Mouse (Mus musculus) limb, embryonic 10.5 days (tissue): Measurements from ENCODE around the gene Usb1. TPM values are rescaled to one million over a fixed set of nuclear protein-coding genes. Genes with fewer than 3 reads are reported as not detected.

Experiments
- DNase-seq: peaks from one replicate; pipeline ENCODE4 v3.0.0-alpha.2; 2017; ENCODE audit warnings: low spot score
- H3K27ac ChIP-seq: fragments of 300-500 bp; sonication (generic); 2 replicates; pipeline ENCODE4 v1.5.1; 2016; ENCODE audit warnings: mild to moderate bottlenecking
- H3K27me3 ChIP-seq: fragments of 300-500 bp; sonication (generic); 2 replicates; pipeline ENCODE4 v1.6.1; 2016; ENCODE audit warnings: low read depth, mild to moderate bottlenecking; ENCODE audit not compliant: poor library complexity, severe bottlenecking
- H3K36me3 ChIP-seq: fragments of 300-500 bp; sonication (generic); 2 replicates; pipeline ENCODE4 v1.6.1; 2016; ENCODE audit warnings: mild to moderate bottlenecking, moderate library complexity
- H3K4me1 ChIP-seq: fragments of 300-500 bp; sonication (generic); 2 replicates; pipeline ENCODE4 v1.6.1; 2016
- H3K4me3 ChIP-seq: fragments of 300-500 bp; sonication (generic); 2 replicates; pipeline ENCODE4 v1.5.1; 2016; ENCODE audit warnings: mild to moderate bottlenecking, moderate library complexity
- H3K9me3 ChIP-seq: fragments of 300-500 bp; sonication (generic); replicated peaks from 2 replicates; pipeline ENCODE4 v1.6.1; 2016; ENCODE audit warnings: mild to moderate bottlenecking
- WGBS: fragments of 180-500 bp; shearing (Covaris S2); methylation state at CpG from one replicate; pipeline ENCODE4 v1.1.7; 2016; 5-methylcytosine and 5-hydroxymethylcytosine counted together
- polyA plus RNA-seq: library from polyadenylated mRNA; unstranded; fragments of >200 nt; fragmentation: Nextera tagmentation; extraction: Ambion mirVana; gene quantifications from 2 replicates; pipeline ENCODE4 v1.2.1, GENCODE M21; 2016

The Usb1 gene
- polyA plus RNA-seq, 1 experiment from 2014 or later = 42.0 TPM

GRCm38 (mm10) chr8:95320224-95321139 lies 11.6 kb upstream of the Usb1 start:
- Histone ChIP-seq H3K27ac (peak overlapping the region; percentile 62; the same call in 1 of the 2 replicates), H3K27me3 (peaks cover 32% of the 10 kb centered on the region), H3K4me3 (peak overlapping the region; percentile 58), H3K4me1 (peaks cover 16% of the 10 kb centered on the region), H3K9me3 (no peaks in the 10 kb centered on the region), H3K36me3 (peaks cover 20% of the 10 kb centered on the region)
- DNase-seq = peak; percentile 62
- WGBS = 2% methylated on average over 41 of the region's 41 CpGs

- H3K4me1 ChIP-seq = peaks cover 27% of the 10 kb centered on the region
- WGBS = 84% methylated on average over 3 of the region's 3 CpGs
- H3K36me3 ChIP-seq = peaks cover 47% of the 10 kb centered on the region
- H3K27ac ChIP-seq = no peak overlapping the region
- peaks cover 32% of the 10 kb centered on the region for H3K27me3 ChIP-seq
- no peaks in the 10 kb centered on the region for H3K9me3 ChIP-seq
- H3K4me3 ChIP-seq = no peak overlapping the region
- no peak for DNase-seq
These were observed 8.9 kb upstream of the Usb1 start for GRCm38 (mm10) chr8:95323201-95323600.

GRCm38 (mm10) chr8:95324646-95325045 lies 7.4 kb upstream of the Usb1 start:
- Histone ChIP-seq H3K4me3 (no peak overlapping the region), H3K4me1 (peaks cover 31% of the 10 kb centered on the region), H3K27me3 (peaks cover 19% of the 10 kb centered on the region), H3K9me3 (no peaks in the 10 kb centered on the region), H3K27ac (no peak overlapping the region), H3K36me3 (peaks cover 61% of the 10 kb centered on the region)
- WGBS = 75% methylated on average over 5 of the region's 5 CpGs
- no peak for DNase-seq

DNA sequence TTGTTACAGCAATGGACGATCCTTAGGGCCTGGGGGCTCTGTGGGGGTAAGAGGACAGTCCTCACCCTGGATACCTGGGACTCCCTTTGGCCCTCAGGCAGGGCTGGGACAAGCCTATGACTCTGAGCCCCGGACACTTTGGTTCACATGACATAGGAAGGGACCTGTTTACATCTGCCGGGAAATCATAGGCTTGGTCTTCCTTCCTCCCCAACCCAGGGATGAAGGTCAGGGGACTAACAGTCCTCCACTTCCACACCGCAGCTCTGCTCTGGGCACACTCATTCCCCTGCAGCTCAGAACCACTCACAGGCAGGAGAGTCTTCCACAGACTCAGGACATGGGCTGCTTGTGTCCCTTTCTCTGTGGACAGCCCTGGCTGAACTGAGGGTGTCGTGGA lies 5.3 kb upstream of the Usb1 start:
- Histone ChIP-seq H3K36me3 (peaks cover 63% of the 10 kb centered on the region), H3K4me1 (peaks cover 35% of the 10 kb centered on the region), H3K27ac (no peak overlapping the region), H3K27me3 (no peaks in the 10 kb centered on the region), H3K4me3 (no peak overlapping the region), H3K9me3 (no peaks in the 10 kb centered on the region)
- no peak for DNase-seq
- 95% methylated on average over 5 of the region's 5 CpGs for WGBS

DNA sequence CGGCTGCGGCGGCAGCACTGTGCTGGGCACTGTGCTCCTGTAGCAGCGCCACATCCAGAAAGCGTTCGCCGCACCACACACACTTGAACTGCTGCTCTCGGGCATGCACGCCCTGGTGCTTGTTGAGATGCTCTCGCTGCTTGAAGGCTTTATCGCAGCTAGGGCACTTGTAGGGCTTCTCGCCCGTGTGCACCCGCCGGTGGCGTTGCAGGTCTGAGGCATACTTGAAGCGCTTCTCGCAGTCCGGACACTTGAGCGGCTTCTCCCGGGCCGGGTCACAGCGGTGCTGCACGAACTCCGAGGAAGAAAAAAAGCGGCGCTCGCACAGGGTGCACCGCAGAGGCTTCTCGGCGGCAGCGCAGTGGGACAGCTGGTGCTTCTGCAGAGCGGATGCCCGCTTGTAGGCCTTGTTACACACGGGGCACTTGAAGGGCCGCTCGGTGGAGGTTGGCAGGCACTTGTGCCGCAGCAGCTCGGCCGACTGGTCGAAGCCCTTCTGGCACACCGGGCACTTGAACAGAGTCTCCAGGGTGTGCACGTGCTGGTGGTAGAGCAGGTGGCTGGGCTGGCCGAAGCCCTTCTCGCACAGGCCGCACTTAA lies 4.1 kb upstream of the Usb1 start:
- H3K27me3 ChIP-seq = no peaks in the 10 kb centered on the region
- H3K36me3 ChIP-seq = peaks cover 63% of the 10 kb centered on the region
- DNase-seq = no peak
- H3K9me3 ChIP-seq = no peaks in the 10 kb centered on the region
- H3K27ac ChIP-seq = no peak overlapping the region
- H3K4me3 ChIP-seq = no peak overlapping the region
- peaks cover 38% of the 10 kb centered on the region for H3K4me1 ChIP-seq
- WGBS = 83% methylated on average over 46 of the region's 46 CpGs

DNA sequence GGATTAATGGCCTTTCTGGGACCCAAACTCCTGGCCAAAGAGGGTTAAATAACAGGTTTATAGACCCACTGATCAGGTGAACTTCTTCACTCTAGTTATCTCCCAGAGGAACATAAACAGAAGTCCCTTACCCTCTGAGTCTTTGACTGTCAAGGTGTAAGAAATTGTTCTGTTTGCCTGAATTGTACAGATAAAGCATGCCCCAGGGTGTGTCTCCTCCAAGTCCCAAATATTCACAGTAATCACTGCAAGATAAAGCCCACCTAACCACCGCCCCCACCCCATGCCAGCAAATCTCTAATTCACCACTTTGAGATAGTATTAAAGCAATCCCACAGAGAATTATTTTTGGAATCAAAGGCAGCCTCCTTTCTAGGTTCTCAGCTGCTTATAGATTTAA lies 1.7 kb upstream of the Usb1 start:
- H3K36me3 ChIP-seq = peaks cover 64% of the 10 kb centered on the region
- H3K27ac ChIP-seq = no peak overlapping the region
- no peak for DNase-seq
- WGBS = 88% methylated on average over 1 of the region's 1 CpGs
- no peaks in the 10 kb centered on the region for H3K9me3 ChIP-seq
- peaks cover 38% of the 10 kb centered on the region for H3K4me1 ChIP-seq
- peak overlapping the region; percentile 90 for H3K4me3 ChIP-seq
- H3K27me3 ChIP-seq = no peaks in the 10 kb centered on the region

DNA sequence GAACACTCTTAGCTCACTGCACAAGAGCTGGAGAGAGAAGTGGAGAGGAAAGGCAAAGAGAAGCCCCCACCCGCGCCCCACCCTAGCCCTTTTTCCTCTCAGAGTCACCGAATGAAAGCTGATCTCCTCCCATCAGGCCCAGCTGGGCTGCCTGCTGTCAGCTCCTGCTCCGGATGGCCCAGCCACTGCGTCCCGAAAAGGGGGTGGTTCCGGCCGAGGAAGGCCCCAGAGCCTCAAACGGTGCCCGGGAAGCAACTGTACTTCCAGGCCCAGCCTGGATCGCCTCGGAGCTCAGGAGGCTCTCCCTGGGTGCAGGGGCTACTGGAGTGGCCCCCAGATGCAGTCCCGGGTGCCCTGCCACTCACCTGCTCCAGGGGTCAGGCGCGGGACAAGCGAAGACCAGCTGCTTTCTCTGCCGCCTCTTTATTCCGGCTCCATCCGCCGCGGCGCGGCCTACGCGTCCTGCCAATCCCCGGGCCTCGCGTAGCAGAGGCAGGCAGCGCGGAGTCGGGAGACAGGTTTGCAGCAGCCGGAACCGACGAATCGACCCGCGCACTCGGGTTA lies 846 bp upstream of the Usb1 start:
- H3K27me3 ChIP-seq = no peaks in the 10 kb centered on the region
- H3K9me3 ChIP-seq = no peaks in the 10 kb centered on the region
- peaks cover 38% of the 10 kb centered on the region for H3K4me1 ChIP-seq
- DNase-seq = peak; percentile 89
- WGBS = under 1% methylated on average over 38 of the region's 38 CpGs
- peak overlapping the region; percentile 97 for H3K27ac ChIP-seq
- peak overlapping the region; percentile 90 for H3K4me3 ChIP-seq
- H3K36me3 ChIP-seq = peaks cover 55% of the 10 kb centered on the region

DNA sequence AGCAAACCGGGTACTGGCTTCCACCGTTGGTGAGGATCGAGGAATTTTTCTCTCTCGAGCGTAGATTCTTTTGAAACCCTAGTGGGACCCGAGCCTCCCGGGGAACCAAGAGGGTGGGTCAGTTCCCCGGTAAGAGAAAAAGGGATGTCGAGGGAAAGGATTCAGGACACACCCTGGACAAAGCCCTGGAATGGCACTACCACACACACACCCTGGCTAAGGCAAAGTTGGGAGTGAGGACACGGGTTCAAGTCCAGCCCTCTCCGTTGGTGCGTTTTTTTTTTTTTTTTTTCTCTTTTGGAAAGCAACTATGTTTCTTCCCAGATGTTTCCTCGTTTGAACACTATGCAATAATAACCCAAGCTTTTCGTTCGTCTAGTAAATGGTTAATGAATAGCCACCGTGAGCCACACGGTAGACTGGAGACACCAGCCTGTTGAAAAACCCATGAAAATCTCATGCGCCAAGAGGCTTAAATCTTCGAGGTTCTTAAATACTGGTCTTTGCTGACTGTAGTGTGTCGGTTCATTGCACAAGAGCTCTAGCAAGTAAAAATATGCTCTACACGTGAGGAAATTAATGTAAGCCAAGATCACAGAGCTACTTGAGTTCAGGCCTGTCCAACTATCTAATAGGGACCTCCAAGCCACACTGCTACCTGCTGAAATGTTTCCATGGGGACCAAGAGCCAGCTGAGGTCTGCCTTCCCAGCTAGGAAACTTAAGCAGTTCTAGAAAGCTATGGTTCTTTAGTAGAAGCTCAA lies 534 bp downstream of the Usb1 start:
- H3K4me1 ChIP-seq = peaks cover 31% of the 10 kb centered on the region
- WGBS = 33% methylated on average over 21 of the region's 21 CpGs
- no peaks in the 10 kb centered on the region for H3K27me3 ChIP-seq
- H3K9me3 ChIP-seq = no peaks in the 10 kb centered on the region
- peak overlapping the region; percentile 97 for H3K27ac ChIP-seq
- H3K36me3 ChIP-seq = peaks cover 44% of the 10 kb centered on the region
- no peak for DNase-seq
- peak overlapping the region; percentile 90 for H3K4me3 ChIP-seq

- DNase-seq = no peak
- 90% methylated on average over 1 of the region's 1 CpGs for WGBS
- Histone ChIP-seq H3K4me3 (no peak overlapping the region), H3K9me3 (no peaks in the 10 kb centered on the region), H3K4me1 (peaks cover 12% of the 10 kb centered on the region), H3K27me3 (no peaks in the 10 kb centered on the region), H3K27ac (no peak overlapping the region), H3K36me3 (peaks cover 49% of the 10 kb centered on the region)
These were observed 3.6 kb downstream of the Usb1 start for GRCm38 (mm10) chr8:95335706-95336105.

DNA sequence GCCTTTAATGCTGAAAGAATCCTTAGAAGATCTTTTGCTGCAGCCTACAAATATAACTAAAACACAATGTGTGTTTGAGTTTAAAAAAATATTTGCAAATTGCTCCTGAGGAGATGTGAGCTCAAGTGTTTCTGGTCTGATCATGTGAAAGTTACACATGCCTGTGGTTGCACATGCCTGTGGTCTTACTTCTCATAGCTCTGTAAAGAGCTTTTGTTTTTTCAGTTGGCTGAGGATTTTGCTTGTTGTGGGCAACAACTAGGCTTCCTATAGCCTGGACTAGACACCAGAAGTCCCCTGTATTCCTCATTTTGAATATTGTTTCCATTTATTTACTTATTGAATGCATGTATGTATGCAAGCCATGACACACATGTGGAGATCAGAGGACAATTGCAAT lies 4.3 kb downstream of the Usb1 start:
- peaks cover 50% of the 10 kb centered on the region for H3K36me3 ChIP-seq
- no peaks in the 10 kb centered on the region for H3K9me3 ChIP-seq
- DNase-seq = no peak
- no peaks in the 10 kb centered on the region for H3K27me3 ChIP-seq
- H3K4me1 ChIP-seq = peaks cover 6% of the 10 kb centered on the region
- no peak overlapping the region for H3K4me3 ChIP-seq
- no peak overlapping the region for H3K27ac ChIP-seq

DNA sequence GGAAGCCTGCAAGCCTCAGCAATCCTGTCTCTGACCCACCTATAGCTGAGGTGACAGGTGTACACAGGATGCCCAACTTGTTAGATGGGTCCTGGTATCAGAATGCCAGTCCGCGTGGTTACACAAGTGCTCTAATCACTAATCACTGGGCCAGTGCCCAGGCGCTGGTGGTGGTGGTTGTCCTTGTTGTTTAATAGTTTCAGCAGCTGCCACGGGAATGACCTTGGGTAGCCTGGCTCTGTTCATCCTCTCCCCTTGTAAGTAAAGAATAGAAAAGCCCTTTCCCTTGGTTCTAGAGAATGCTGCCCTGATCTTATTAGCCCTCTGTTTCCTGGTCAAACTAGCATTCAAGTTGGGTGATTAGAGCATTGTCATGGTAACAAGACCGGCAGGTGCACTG lies 9.6 kb downstream of the Usb1 start:
- 73% methylated on average over 5 of the region's 5 CpGs for WGBS
- Histone ChIP-seq H3K27me3 (no peaks in the 10 kb centered on the region), H3K4me1 (peaks cover 7% of the 10 kb centered on the region), H3K4me3 (no peak overlapping the region), H3K9me3 (no peaks in the 10 kb centered on the region), H3K27ac (no peak overlapping the region), H3K36me3 (peaks cover 62% of the 10 kb centered on the region)
- no peak for DNase-seq

DNA sequence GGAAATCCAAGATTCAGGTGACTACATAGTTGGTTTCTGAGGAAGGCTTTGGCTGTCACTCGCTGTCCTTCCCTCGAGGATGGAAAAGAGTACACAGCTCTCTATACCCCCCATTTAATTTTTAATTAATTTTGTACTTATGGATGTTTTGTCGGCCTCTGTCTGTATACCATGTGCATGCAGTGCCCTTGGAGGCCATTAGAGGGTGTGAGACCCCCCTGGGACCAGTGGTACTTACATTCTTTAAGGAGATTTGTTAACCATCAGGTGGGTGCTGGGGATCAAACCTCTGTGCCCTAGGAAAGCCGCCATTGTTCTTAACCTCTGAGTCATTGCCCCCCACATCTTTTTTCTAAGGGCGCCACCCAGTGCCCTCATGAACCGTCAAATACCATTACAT lies 12.6 kb downstream of the Usb1 start:
- no peak overlapping the region for H3K4me3 ChIP-seq
- no peak for DNase-seq
- peaks cover 11% of the 10 kb centered on the region for H3K4me1 ChIP-seq
- H3K27ac ChIP-seq = no peak overlapping the region
- H3K9me3 ChIP-seq = no peaks in the 10 kb centered on the region
- peaks cover 43% of the 10 kb centered on the region for H3K36me3 ChIP-seq
- H3K27me3 ChIP-seq = peaks cover 18% of the 10 kb centered on the region
- WGBS = 83% methylated on average over 6 of the region's 6 CpGs
